Mouse (Mus musculus) pancreas, adult 10 weeks (tissue): ENCODE data around the gene Vwc2l. TPM values are rescaled to one million over a fixed set of nuclear protein-coding genes. Genes with fewer than 3 reads are reported as not detected.

ENCODE experiments used
- polyA plus RNA-seq: library from polyadenylated mRNA; stranded (reverse); fragments of 350-450 nt; fragmentation: Illumina TruSeq; extraction: RNeasy Lipid Tissue Mini Kit (QIAGEN cat#74804); gene quantifications from one replicate; pipeline ENCODE4 v1.2.3, GENCODE M21; 2015; ENCODE audit warnings: low read depth, low replicate concordance; ENCODE audit not compliant: insufficient read depth

Vwc2l gene
- polyA plus RNA-seq: not detected

DNA sequence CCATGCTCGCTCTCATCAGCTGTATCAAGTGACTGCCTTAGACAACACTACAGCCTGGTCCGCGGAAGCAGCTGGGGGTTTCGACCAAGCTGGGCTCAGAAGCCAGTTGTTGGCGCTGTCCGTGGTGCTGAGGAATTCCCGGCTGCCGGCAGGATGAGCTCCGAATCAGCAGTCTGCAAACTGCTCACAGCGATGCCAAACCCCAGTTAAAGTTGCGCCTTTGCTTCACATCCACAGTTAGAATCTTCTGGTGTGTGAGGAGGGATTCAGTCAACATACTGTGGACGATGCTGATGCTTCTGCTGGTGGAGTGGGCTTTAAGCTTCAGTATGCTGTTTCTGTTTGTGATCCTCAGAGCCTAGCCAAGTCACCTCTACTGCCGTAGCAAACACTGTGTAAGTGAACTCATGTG, at the start of gene Vwc2l:
Gene Vwc2l (plus strand): TSS at position 61 of the 412 bp plus-strand sequence.

